Mouse (Mus musculus): ENCODE results near the gene Carhsp1. TPM values are rescaled to one million over a fixed set of nuclear protein-coding genes. Genes with fewer than 3 reads are reported as not detected.

Gene Carhsp1
- polyA plus RNA-seq, 1 experiment from 2014 or later = 117 TPM

GRCm38 (mm10) chr16:8673343-8673742 lies 1.4 kb upstream of the Carhsp1 start:
- H3K27ac ChIP-seq = no peak overlapping the region
- no peak overlapping the region for H3K9ac ChIP-seq
- ATAC-seq (ENCODE audit: insufficient number of reproducible peaks, insufficient read depth, low FRiP score, low TSS enrichment) = no peak
- H3K4me2 ChIP-seq (replicated peaks) = no peak overlapping the region
- H3K36me3 ChIP-seq = no peaks in the 10 kb centered on the region
- WGBS = 68% methylated on average over 6 of the region's 6 CpGs
- H3K27me3 ChIP-seq = no peaks in the 10 kb centered on the region
- H3K9me3 ChIP-seq = no peaks in the 10 kb centered on the region
- peaks cover 27% of the 10 kb centered on the region for H3K4me1 ChIP-seq
- H3K4me3 ChIP-seq = no peak overlapping the region

GRCm38 (mm10) chr16:8672811-8673210 lies 856 bp upstream of the Carhsp1 start:
- H3K27me3 ChIP-seq = no peaks in the 10 kb centered on the region
- peaks cover 32% of the 10 kb centered on the region for H3K4me1 ChIP-seq
- H3K4me3 ChIP-seq = no peak overlapping the region
- H3K27ac ChIP-seq = no peak overlapping the region
- no peaks in the 10 kb centered on the region for H3K9me3 ChIP-seq
- no peak overlapping the region for H3K9ac ChIP-seq
- H3K4me2 ChIP-seq (replicated peaks) = peak overlapping the region; percentile 67; the same call in 1 of the 2 replicates
- H3K36me3 ChIP-seq = no peaks in the 10 kb centered on the region
- no peak for ATAC-seq (ENCODE audit: insufficient number of reproducible peaks, insufficient read depth, low FRiP score, low TSS enrichment)

- no peak for ATAC-seq (ENCODE audit: insufficient number of reproducible peaks, insufficient read depth, low FRiP score, low TSS enrichment)
- peaks cover 35% of the 10 kb centered on the region for H3K4me1 ChIP-seq
- WGBS = 2% methylated on average over 18 of the region's 18 CpGs
These were observed 364 bp upstream of the Carhsp1 start for GRCm38 (mm10) chr16:8672350-8672687.

GRCm38 (mm10) chr16:8670041-8671035 lies 1.6 kb downstream of the Carhsp1 start:
- peak overlapping the region; percentile 77 for H3K4me3 ChIP-seq
- peaks cover 35% of the 10 kb centered on the region for H3K4me1 ChIP-seq
- H3K9me3 ChIP-seq = no peaks in the 10 kb centered on the region
- H3K36me3 ChIP-seq = no peaks in the 10 kb centered on the region; the same call in 1 of the 2 replicates
- peak overlapping the region; percentile 67 for H3K4me2 ChIP-seq (replicated peaks)
- H3K27me3 ChIP-seq = no peaks in the 10 kb centered on the region
- peak overlapping the region; percentile 81 for H3K27ac ChIP-seq
- peak; percentile 39 for ATAC-seq (ENCODE audit: insufficient number of reproducible peaks, insufficient read depth, low FRiP score, low TSS enrichment)
- H3K9ac ChIP-seq = peak overlapping the region; percentile 70
- WGBS = 3% methylated on average over 14 of the region's 15 CpGs

More at GRCm38 (mm10) chr16:8672350-8672687, 364 bp upstream of the Carhsp1 start:
- Histone ChIP-seq H3K4me3 (peak overlapping the region; percentile 77), H3K9ac (peak overlapping the region; percentile 47; the same call in 1 of the 2 replicates), H3K9me3 (no peaks in the 10 kb centered on the region), H3K4me2 (replicated peaks) (peak overlapping the region; percentile 67), H3K27me3 (no peaks in the 10 kb centered on the region), H3K27ac (no peak overlapping the region), H3K36me3 (no peaks in the 10 kb centered on the region)

GRCm38 (mm10) chr16:8669432-8669831 lies 2.5 kb downstream of the Carhsp1 start:
- H3K9ac ChIP-seq = peak overlapping the region; percentile 70
- H3K36me3 ChIP-seq = peaks cover under 1% of the 10 kb centered on the region; the same call in 1 of the 2 replicates
- peak overlapping the region; percentile 67 for H3K4me2 ChIP-seq (replicated peaks)
- peaks cover 35% of the 10 kb centered on the region for H3K4me1 ChIP-seq
- 0 out of 2 replicates have a peak overlapping the region, but pooled peaks have one; percentile 81 for H3K27ac ChIP-seq
- peak overlapping the region; percentile 77 for H3K4me3 ChIP-seq
- WGBS = 58% methylated on average over 5 of the region's 5 CpGs
- H3K27me3 ChIP-seq = no peaks in the 10 kb centered on the region
- H3K9me3 ChIP-seq = no peaks in the 10 kb centered on the region
- no peak for ATAC-seq (ENCODE audit: insufficient number of reproducible peaks, insufficient read depth, low FRiP score, low TSS enrichment)

- Histone ChIP-seq H3K36me3 (peaks cover 9% of the 10 kb centered on the region; the same call in 1 of the 2 replicates), H3K4me3 (no peak overlapping the region), H3K9ac (no peak overlapping the region), H3K9me3 (no peaks in the 10 kb centered on the region), H3K4me2 (replicated peaks) (no peak overlapping the region), H3K27me3 (no peaks in the 10 kb centered on the region), H3K4me1 (peaks cover 35% of the 10 kb centered on the region), H3K27ac (no peak overlapping the region)
- 91% methylated on average over 2 of the region's 2 CpGs for WGBS
- ATAC-seq (ENCODE audit: insufficient number of reproducible peaks, insufficient read depth, low FRiP score, low TSS enrichment) = no peak
These were observed 3.6 kb downstream of the Carhsp1 start for GRCm38 (mm10) chr16:8668386-8668785.

- peaks cover 14% of the 10 kb centered on the region; the same call in 1 of the 2 replicates for H3K36me3 ChIP-seq
- WGBS = 68% methylated on average over 4 of the region's 4 CpGs
- no peaks in the 10 kb centered on the region for H3K27me3 ChIP-seq
- no peaks in the 10 kb centered on the region for H3K9me3 ChIP-seq
- H3K4me2 ChIP-seq (replicated peaks) = no peak overlapping the region
- no peak overlapping the region for H3K9ac ChIP-seq
- H3K4me3 ChIP-seq = no peak overlapping the region
- 0 out of 2 replicates have a peak overlapping the region, but pooled peaks have one; percentile 23 for H3K27ac ChIP-seq
- peaks cover 35% of the 10 kb centered on the region for H3K4me1 ChIP-seq
- no peak for ATAC-seq (ENCODE audit: insufficient number of reproducible peaks, insufficient read depth, low FRiP score, low TSS enrichment)
These were observed 4.1 kb downstream of the Carhsp1 start for GRCm38 (mm10) chr16:8667814-8668213.

- H3K27ac ChIP-seq = peak overlapping the region; percentile 23; the same call in 1 of the 2 replicates
- no peaks in the 10 kb centered on the region for H3K27me3 ChIP-seq
- H3K4me1 ChIP-seq = peaks cover 35% of the 10 kb centered on the region
- no peak overlapping the region for H3K9ac ChIP-seq
- H3K4me2 ChIP-seq (replicated peaks) = no peak overlapping the region
- ATAC-seq (ENCODE audit: insufficient number of reproducible peaks, insufficient read depth, low FRiP score, low TSS enrichment) = no peak
- peaks cover 20% of the 10 kb centered on the region for H3K36me3 ChIP-seq
- H3K4me3 ChIP-seq = no peak overlapping the region
- WGBS = 89% methylated on average over 7 of the region's 7 CpGs
- H3K9me3 ChIP-seq = no peaks in the 10 kb centered on the region
These were observed 4.7 kb downstream of the Carhsp1 start for GRCm38 (mm10) chr16:8667261-8667660.

- no peak for ATAC-seq (ENCODE audit: insufficient number of reproducible peaks, insufficient read depth, low FRiP score, low TSS enrichment)
- Histone ChIP-seq H3K36me3 (peaks cover 28% of the 10 kb centered on the region), H3K9ac (no peak overlapping the region), H3K4me2 (replicated peaks) (no peak overlapping the region), H3K9me3 (no peaks in the 10 kb centered on the region), H3K27me3 (no peaks in the 10 kb centered on the region), H3K4me1 (peaks cover 35% of the 10 kb centered on the region), H3K4me3 (no peak overlapping the region), H3K27ac (no peak overlapping the region)
- 60% methylated on average over 2 of the region's 2 CpGs for WGBS
These were observed 5.5 kb downstream of the Carhsp1 start for GRCm38 (mm10) chr16:8666452-8666851.

GRCm38 (mm10) chr16:8665367-8665766 lies 6.6 kb downstream of the Carhsp1 start:
- H3K4me1 ChIP-seq = peaks cover 26% of the 10 kb centered on the region
- no peak overlapping the region for H3K4me3 ChIP-seq
- H3K36me3 ChIP-seq = peaks cover 36% of the 10 kb centered on the region
- no peaks in the 10 kb centered on the region for H3K9me3 ChIP-seq
- H3K27ac ChIP-seq = no peak overlapping the region
- ATAC-seq (ENCODE audit: insufficient number of reproducible peaks, insufficient read depth, low FRiP score, low TSS enrichment) = no peak
- H3K9ac ChIP-seq = no peak overlapping the region
- WGBS = 82% methylated on average over 5 of the region's 5 CpGs
- H3K4me2 ChIP-seq (replicated peaks) = no peak overlapping the region
- H3K27me3 ChIP-seq = no peaks in the 10 kb centered on the region

GRCm38 (mm10) chr16:8663606-8664539 lies 8.1 kb downstream of the Carhsp1 start:
- H3K4me3 ChIP-seq = no peak overlapping the region
- no peak overlapping the region for H3K9ac ChIP-seq
- peaks cover 13% of the 10 kb centered on the region for H3K4me1 ChIP-seq
- no peak overlapping the region for H3K27ac ChIP-seq
- no peaks in the 10 kb centered on the region for H3K27me3 ChIP-seq
- no peak overlapping the region for H3K4me2 ChIP-seq (replicated peaks)
- 88% methylated on average over 24 of the region's 24 CpGs for WGBS
- H3K9me3 ChIP-seq = no peaks in the 10 kb centered on the region
- peaks cover 49% of the 10 kb centered on the region for H3K36me3 ChIP-seq
- ATAC-seq (ENCODE audit: insufficient number of reproducible peaks, insufficient read depth, low FRiP score, low TSS enrichment) = no peak

Data from embryonic facial prominence, embryonic 12.5 days (tissue).